Mouse (Mus musculus): Measurements from ENCODE around the gene Spata45.
A peak's percentile ranks its signal among the peaks of the same experiment; 100 is the strongest.

Spata45 gene

DNA sequence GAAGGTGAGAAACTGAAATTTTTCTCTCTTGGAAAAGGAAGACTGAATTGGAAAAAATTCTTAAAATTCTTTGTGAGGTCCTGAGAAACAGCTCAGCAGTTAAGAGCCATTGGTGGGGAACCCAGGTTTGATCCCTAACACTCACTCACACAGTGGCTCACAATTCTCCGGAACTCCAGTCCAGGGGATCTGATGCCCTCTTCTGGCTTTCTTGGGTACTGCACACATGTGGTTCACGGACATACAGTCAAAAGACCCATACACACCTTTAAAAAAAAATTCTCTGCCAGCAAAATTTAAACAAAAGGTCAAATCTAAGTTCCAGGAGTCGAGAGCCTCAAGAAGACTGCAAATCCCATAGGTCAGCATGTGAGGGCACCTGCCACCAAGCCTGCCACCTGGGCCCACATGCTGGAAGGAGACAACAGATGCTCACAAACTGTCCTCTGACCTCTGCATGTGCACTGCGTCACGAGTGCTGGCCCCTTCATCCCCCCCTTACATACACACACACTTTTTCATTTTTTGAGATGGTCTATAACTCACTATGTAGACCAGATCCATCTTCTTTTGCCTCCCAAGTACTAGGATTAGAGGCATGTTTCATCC lies 48.6 kb downstream of the Spata45 start:
- DNase-seq (ENCODE audit: low read depth), result peak; percentile 61

DNA sequence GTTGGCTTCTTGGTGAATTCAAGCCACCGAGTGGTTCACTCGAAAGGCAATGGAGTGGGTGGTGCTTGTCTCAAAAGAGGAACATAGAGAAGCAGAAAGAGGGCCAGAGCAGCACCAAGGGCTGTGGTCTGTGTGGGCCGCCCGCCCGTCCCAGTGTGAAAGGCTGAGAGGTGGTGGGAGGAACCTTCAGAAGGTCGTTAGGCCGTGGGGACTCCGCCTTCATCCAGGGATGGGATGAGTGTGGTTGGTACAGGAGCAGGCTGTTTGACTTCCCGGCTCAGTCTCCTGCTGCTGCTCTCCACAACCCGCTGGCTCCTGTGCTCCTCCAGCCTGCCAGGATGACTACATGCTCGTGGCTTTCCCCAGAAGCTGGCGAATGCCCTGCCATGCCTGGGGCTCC lies 49.2 kb downstream of the Spata45 start:
- no peak for DNase-seq (ENCODE audit: low read depth)

DNA sequence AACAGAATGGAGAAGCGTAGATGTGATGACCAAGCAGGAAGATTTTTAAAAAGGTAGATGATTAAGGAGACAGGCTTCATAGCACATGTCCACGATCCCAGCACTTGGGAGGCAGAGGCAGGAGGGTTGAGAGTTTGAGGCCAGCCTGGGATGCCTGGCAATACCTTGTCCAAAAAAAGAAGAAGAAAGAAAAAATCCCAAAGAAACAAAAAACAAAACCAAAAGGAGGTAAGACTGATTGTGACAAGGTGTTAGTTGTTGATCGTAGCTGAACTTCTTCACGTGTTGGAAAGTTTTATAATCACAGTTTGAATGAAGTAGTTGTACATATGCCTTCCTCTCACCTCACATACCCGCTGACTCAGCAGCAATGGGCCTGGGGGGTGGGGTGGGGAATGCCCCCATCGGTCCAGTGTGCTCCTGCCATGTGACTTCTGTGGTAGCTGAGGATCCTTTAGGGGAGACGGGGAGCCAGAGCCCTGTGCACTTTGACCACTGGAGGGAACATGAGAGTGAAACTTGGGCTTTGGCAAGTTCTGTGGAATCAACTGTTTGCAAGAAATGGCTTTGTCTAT lies 50.0 kb downstream of the Spata45 start:
- DNase-seq (ENCODE audit: low read depth), result no peak

DNA sequence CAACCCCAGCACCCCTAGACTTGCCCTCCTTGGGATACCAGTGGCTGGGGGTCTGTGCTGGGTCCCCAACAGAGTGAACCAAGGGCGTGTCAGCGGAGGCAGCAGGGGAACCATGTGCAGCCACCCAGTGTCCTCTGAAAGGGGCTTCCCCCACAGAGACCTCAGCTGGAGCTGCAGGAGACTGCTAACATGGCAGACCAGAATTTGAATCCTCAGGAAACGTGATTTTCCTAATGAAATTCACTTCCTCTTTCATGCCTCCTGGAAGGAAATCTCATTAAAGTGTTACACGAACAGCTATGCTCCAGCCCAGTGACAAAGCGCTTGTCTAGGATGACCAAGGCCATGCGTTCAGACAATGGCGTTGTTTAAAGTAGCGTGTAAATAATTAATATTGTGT lies 50.5 kb downstream of the Spata45 start:
- DNase-seq (ENCODE audit: low read depth), result no peak

DNA sequence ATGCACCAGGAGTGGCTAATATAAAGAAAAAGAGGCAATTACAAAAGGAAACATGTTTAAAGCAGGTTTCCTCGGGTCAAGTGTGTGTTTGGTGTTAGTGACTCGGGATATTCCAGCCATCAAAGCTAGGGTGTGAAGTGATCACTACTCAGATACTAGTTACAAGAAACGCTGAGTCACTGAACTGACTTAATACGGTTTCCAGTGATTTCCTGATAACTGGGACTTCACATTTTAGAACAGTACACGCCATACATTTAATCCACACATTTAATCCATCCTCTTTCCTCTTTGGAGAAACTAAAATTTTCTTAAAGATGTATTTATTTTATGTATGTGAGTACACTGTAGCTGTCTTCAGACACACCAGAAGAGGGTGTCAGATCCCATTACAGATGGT lies 51.5 kb downstream of the Spata45 start:
- no peak for DNase-seq (ENCODE audit: low read depth)

DNA sequence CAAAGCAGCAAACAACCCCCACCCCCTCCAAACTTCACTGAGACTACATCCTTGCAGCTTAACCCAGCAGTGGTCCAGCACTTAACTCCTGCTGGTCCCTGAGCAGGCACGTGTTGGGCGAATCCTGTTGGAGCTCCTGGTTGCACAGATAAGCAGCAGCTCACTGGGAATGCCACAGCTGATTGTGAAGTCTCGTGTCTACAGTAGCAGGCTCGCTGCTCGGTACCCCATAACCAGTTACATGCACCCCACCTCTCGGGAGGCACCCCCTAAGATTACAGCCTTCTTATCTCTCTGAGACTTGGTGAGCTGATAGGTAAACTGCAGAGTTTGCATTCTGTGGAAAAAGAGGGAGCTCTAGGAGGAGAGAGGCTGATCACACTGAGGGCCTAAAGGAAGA lies 52.9 kb downstream of the Spata45 start:
- no peak for DNase-seq (ENCODE audit: low read depth)

DNA sequence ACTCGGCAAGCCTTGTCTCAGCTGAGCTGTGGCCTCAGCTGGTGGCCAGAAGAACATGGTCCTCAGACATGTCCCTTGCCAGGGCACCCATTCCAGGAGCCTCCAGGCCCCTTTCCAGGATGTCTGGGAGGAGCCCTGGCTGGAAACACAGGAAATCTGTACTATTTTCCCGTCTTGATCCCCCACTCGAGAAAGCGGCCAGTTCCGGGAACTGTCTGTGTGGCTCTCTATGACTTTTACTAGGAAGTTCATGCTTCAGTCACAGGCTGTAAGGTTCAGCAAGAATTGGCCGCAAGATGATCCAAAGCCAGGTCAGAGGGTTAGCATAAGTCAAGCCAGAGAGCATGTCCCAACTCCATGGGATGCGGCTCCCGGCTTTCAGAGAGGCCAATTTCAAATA lies 55.6 kb downstream of the Spata45 start:
- no peak for DNase-seq (ENCODE audit: low read depth)

Data from naive thymus-derived CD4-positive, alpha-beta T cell, adult 2 months (primary cell).